Mouse (Mus musculus) gastrocnemius, postnatal 14 days (tissue): ENCODE results near the gene Dgkh. TPM values are rescaled to one million over a fixed set of nuclear protein-coding genes. Genes with fewer than 3 reads are reported as not detected.
"Not testable (repeated sequence)": the region's sequence is repeated elsewhere in the genome, so short reads cannot be mapped to it uniquely, and the experiment has no call there.

Experiments
- DNase-seq: peaks from one replicate; pipeline ENCODE4 v3.0.0; 2021; ENCODE audit warnings: mixed read lengths
- intact Hi-C: fragments of 180-260 bp; cut with DNase I; formaldehyde crosslinking; loops from one replicate; pipeline ENCODE4 v1.15.1; 2025; ENCODE audit warnings: low total_unique reads
- long read RNA-seq, 2 experiments: library from polyadenylated mRNA; stranded (forward); transcript quantifications; one replicate each; pipeline ENCODE4 v2.0.0; 2021
- total RNA-seq, 2 experiments: library from RNA; stranded (reverse); gene quantifications; 2 replicates each; pipeline ENCODE4 v1.2.3; 2021

Gene Dgkh
- total RNA-seq, result 1 to 10 TPM; 5.1 to 6.1 TPM
- long read RNA-seq, experiment 1, full-length matches to known transcripts, result 1 of 1 reads
- long read RNA-seq, experiment 1, partial matches to known transcripts, result 0 of 1 reads
- long read RNA-seq, experiment 1, other reads (novel, unspliced or antisense), result 0 of 1 reads
- long read RNA-seq, experiment 2, partial matches to known transcripts, result 2 of 3 reads
- long read RNA-seq, experiment 2, other reads (novel, unspliced or antisense), result 1 of 3 reads

DNA sequence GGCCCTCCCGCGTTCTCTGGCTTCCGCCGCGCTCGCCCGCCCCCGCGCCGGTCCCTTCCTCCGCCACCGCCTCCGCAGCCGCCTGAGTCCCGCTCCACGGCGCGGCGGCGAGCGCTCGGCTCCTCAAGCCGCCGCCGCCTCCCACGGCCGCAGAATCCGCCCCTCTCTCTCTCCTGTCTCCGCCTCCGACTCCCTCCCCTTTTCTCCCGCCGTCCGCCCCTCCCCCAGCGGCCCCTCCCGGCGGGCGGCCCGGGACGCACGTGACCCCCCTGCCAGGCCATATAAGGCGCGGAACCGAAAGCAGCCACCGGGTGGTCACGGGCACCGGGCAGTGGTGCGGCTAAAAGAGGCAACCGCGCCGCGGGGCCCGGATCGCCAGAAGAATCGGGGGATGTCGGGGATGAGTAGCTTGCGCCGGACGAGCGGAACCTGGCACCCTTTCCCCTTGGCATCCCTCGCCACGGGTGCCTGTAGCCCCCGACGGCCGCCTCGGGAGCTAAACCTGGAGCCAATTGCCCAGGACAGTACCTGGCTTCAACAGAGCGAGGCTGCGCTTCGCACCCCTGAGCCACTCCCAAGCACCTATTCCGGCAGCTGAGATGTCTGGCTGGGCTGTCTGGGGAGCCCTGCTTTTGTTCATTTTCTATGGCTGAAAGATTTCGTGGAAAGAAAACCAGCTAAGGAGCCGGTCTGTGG, at the start of gene Dgkh:
Gene Dgkh (minus strand): TSS at position 160 of the 696 bp plus-strand sequence.
- DNase-seq, result peak; percentile 92
- intact Hi-C loops, result no loop called here

DNA sequence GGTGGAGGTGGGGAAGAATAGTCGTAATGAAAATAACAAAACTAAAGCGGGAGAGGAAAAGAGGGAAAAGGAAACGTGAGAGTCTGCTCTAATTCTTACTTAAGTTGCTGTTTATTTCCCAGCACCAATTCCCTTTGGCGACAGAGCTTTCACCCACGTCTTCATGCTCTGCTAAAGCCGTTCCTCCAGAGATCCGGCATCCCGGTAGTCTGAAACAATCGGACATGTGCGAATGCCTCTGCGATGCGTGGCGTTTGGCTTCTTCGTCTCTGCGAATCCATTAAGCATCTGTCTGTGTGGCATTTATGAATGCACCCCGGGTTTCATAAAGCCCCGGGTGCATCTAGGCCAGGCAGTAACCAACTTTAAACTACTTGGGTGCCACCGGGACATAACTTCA, 44.6 kb upstream of the Dgkh start:
- DNase-seq, result no peak

DNA sequence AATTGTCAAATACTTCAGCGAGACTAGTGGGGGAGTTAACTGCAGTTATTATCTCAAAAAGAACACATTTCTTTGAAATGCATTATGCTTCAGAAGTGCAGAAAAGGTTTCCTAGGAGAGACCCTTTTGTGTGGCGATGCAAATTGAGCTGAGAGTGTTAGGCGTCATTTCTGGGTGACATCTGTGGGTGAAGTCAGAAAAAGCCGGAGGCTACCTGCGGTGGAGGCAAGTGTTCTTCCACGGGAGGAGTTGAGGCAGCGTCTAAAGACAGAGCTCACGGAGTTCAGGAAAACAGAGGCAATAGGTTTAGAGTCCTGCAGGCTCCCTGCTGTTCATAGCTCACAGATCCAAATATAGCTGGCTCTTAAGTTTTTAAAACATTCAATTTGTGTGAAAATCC, 44.1 kb upstream of the Dgkh start:
- DNase-seq, result no peak
- intact Hi-C loops, result no loop called here

More for the DNA sequence above, 44.6 kb upstream of the Dgkh start:
- intact Hi-C loops, result no loop called here

DNA sequence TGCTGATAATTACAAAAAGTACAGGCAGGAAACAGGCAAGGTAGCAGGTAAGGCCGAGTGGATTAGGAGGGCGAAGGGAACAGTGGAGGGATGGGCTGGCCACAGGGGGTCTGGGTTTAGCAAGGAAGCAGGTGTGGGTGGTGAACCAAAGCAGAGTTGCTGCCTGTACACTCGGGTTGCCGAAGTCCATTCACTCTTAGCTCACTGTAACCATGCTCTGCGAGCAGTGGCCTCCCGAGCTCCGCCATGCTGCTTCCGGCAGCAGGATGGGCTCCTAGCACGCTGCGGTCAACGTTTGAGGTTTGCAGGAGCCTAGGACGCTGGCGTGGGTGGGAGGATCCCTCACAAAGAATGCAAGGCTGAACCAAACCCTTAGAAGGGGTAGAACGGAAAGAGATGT, 43.1 kb upstream of the Dgkh start:
- DNase-seq, result no peak
- intact Hi-C loops, result no loop called here

DNA sequence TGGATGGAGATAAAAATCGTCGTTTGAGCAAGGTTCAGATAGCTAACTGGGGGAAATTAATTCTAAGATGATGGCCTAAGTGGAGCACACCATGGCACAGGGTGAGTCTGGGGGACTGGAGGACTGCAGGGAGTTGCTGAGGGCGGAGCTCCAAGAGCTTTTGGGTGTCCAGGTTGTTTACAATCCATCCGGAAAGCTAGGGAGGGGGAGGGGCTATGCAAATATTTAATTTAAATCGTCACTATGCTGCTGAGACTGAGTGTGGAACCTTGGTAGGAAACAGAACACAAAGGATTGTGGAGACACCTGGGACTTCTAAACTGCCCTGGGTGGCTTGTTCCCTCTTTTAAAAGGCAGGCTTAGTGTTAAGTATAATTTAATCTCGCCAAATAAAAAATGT, 42.6 kb upstream of the Dgkh start:
- intact Hi-C loops, result no loop called here

DNA sequence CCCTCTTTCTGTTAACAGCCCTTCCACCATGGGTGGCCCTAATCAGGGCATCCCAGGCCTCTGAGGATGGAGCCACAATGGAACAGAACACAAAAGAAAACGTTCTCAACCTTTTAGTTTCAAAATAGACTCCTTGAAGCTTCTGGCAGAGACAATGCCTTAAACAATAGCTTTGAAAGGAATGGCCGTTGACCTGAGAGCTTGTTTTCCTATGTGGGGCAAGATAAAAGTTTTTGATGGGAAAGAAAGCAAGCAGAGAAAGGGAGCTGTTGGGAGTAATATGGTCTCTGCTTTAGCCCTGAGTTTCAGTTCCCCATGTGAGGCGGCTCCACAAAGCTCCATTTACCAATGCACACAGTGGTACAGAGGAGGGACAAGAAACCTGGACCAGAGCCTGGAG, 37.9 kb upstream of the Dgkh start:
- DNase-seq, result no peak
- intact Hi-C loops, result no loop called here

More for the DNA sequence above, 42.6 kb upstream of the Dgkh start:
- no peak for DNase-seq

DNA sequence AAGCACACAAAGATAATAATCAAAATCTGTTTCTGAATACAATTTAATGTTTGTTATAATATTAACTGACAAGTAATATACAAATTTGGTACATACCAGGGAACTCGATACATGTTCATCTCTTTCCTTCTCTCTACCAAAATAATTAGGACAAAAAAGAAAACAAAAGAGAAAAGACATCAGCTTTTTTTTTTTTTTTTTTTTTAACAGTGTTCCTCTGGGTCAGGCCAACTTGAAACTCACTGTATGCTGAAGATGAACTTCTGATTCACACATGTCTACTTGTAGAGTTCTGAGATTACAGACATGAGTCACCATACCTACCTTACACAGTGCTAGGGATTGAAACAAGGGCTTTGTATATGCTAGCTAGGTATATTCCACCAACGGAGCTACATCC, 28.5 kb upstream of the Dgkh start:
- intact Hi-C loops, result no loop called here
- DNase-seq, result no peak

DNA sequence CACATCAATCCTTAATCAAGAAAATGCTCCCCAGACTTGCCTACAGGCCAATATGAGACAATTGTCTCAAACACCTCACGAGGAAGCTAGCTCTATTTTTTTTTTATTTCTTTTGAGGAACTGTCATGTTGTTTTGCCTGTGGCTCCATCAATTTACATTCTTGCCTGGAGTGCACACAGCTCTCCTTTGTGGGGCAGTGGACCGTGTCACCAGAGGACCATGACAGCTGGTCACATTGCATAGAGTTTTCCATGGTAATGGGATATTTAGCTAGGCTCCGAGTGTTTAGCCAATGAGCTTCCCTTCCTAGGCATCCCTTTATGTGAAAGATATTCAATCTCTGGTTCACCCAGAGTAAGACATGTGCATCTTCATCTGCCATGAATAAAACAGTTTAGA, 26.9 kb upstream of the Dgkh start:
- intact Hi-C loops, result no loop called here
- DNase-seq, result no peak

DNA sequence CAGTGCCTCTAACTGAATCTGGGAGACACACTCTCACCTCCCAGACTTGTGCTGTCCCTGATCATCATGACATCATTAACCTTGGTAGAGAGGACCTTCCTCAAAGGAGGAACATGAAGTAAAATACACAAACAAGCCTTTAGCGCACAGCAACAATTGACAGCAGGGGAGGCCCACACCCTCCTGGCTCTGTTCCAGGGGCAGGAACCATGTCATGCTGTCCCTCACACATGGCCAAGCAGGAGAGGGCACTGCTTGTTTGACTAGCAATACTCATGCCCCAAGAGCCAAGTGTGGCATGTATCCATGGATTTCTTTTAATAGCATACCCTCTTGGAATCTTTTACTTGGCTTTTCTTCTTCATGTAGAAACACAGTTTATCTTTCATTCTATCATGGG, 22.7 kb upstream of the Dgkh start:
- DNase-seq, result no peak
- intact Hi-C loops, result no loop called here

DNA sequence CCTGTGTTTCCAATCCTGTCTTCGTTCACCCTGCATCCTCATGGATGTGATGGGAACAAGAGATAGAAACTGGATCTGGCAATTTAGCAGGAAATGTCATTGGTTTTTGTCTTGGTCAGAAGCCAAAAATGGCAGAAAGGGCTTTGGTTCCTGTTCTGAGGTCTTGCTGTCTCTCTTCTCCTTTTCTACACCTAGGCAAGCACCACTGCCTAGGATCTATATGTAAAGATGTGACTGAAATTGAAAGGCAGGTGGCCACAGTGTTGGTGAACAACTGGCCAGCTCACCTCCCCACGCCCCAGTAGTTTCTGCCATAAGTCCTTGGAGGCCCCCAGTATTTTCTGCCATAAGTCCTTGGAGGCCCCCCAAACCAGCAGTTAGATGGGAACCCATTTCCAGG, 16.1 kb upstream of the Dgkh start:
- no peak for DNase-seq
- intact Hi-C loops, result loop anchor here (10.0 kb wide), 1 partner anchor 86 kb away; no protein-coding TSS in a partner anchor

DNA sequence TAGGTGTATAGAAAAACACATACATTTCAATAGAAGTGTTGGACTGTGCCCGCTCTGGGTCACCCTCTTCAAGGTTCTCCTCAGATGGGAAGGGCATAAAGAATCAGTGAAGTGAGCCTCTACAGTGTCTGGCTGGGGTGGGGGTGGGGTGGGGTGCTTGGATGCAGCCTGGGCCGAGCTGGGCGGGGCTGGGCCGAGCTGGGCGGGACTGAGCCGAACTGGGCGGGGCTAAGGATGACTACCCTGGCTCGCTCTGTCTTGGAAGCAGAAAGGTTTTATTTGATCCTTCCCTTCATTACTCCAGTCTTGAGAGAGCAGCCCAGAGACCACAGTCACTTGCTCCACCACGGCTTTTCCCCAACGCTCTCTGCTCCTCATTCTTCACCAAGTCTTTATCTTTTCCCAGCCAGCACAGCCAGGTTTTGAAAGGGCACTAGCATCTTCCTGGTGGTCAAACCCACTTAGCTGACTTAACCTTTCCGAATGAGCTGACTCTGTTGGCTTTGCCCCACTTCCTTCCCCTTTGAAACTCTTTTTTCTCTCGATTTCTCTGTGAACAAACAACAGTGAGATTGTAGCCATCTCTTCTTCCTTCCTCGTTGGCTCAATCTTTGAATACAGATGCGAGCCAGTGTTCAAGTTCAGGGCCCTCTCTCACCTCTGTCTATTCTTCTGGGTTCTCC, 15.5 kb upstream of the Dgkh start:
- intact Hi-C loops, result loop anchor here (10.0 kb wide), 1 partner anchor 87 kb away; no protein-coding TSS in a partner anchor
- no peak for DNase-seq

DNA sequence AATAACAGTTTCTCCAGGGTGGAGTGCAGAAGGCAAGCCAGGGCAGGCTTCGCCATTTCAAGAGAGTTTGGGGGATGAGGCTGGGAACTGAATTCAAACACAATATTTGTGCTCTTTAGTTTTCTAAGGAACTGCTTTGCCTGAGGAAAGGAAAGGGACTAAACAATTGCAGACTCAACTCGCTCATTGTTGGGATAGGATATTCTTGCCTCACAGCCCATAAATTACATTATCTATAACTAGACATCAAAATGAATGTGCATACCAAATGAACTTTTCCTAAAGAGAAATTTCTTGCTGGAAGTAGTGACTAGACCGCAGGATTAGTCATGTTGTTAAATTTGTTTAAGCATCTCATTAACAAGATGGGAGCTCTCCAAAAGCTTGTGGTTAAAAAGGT, 14.9 kb upstream of the Dgkh start:
- DNase-seq, result no peak
- intact Hi-C loops, result loop anchor here (10.0 kb wide), 1 partner anchor 87 kb away; no protein-coding TSS in a partner anchor

DNA sequence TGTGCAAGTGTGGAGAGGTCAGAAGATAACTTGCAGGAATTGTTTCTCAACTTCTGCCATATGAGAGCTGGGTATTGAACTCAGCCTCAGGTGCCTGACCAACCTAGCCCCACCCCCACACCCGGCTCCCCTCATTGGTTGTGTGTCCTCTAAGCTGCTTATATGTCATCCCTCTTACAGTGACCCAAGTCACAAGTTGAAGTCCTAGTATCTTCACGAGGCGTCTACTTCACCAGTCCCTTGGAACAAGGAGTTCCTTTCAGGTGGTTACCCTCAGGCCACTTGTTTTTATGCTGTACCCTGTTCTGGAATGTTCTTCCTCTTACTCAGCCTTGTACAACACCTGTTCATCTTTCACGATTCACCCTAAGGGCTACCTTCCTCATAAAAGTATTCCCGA, 2.0 kb upstream of the Dgkh start:
- DNase-seq, result no peak
- intact Hi-C loops, result no loop called here

DNA sequence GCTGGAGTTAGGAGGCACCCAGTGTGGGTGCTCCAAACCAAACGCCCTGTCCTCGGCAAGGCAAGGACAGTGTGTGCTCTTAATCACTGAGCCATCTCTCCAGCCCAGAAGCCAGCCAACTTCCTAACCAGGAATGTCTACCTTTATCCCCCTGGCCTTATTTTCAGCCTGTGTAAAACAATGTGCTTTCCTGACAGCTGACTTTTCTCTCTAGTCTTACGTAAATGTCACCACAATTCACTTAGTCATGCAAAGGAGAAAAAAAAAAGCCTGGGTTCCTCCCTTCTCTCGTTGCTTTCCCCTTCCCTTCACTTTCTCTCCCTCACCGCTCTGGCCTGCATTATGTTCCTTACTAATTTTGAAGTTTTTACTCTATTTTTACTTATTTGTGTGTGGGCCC, 1.6 kb upstream of the Dgkh start:
- intact Hi-C loops, DNase-seq: not testable (repeated sequence)

DNA sequence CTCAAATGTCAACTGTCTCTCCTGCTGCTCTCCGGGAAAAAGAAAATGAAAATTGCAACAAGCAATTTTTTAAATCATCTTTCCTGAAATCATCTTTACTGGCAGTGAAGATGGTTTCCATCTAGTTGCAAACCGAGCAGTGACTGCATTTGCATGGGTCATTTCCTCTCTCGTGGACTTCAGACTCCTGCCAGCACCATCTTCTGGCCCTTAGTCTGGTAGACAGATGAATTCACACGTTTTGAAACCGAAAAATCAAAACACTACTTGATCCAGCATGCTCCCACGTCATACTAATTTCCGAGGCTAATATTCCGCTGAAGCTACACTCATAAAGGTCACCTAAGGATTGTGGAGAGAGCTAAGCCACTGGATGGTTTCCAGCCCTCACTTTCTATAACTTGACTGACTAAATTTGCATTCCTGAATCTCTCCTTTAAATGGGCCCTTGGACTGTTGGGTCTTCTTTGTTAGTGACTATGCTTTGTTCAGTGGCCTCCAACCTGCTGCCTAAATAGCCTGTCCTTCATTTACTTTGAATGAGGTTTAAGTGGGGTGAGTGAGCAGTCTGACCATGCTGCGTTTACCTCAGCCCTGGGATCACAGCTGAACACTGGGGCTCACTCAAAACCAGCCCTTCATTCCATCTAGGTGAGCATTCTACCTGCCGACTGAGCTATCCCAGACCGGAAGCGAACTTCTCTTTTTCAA, 945 bp upstream of the Dgkh start:
- intact Hi-C loops, result no loop called here
- no peak for DNase-seq

DNA sequence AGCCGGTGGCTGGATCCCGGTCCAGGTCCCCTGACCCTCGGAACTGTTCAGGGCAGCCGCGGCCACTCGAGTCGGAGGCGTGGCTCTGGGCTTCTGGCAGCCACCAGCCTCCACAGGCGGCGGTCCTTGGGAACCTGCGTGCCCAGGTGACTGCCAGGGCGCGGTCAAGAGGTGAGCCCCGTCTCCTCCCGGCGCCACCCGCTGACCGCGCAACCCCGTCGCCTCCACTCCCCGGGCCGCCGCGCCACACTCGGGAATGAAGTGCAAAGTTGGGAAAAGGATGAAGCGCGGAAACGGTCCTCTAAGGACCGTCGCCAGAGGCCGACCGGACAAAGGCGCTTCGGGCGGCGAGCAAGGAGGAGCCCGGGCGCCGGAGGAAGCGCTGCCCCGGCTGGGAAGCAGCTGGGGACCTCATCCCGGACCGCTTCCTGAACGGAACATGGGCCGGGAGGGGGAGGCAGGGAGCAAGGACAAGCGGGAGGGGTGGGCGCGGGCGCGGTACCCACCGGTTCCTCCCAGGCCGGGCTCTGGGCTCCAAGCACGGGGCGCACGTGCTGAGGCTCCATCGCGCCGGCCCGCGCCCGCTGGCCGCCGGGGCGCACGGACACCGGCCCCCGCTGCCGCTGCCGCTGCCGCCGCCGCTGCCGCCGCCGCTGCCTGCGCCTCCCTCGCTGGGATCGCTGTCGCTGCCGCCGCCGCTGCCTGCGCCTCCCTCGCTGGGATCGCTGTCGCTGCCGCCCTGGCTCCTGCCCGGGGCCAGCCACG, 542 bp downstream of the Dgkh start:
- intact Hi-C loops, result no loop called here
- peak; percentile 59 for DNase-seq

DNA sequence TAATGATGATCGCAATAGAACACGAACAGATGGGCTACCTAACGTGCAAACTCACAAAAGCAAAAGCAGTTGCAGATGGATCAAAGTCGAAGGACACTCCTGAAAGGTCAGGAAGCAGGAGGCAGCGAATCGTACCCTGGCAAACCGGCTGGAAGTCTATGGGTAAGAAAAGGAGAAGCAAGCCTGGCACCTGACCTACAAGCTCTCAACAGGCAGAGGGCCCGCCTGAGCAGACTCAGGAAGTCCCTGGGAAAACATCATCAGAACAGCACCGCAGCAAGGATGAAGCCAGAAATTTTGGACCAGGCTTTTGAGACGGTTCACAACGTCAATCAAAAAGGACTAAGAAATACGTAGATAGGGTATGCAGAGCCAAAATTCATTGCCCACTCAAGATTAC, 1.3 kb downstream of the Dgkh start:
- intact Hi-C loops, result no loop called here
- no peak for DNase-seq

DNA sequence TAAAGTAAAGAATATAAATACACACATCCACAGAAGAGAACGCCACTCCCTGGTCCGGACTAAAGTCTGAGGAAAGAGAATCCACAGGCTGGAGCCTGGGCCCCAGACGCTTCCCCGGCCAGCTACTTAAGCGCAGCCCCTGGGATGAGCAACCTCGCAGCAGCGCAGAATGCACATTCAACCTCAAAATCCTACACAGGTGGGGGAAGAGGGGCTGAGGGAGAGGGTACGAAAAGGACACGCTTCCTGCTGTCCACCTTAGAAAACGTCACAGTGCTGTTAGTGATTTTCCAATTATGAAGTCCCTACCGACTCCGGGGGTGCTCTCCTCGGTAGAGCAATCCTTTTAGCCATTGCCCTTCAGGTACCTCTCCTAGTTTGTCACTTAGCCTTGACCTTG, 6.6 kb downstream of the Dgkh start:
- intact Hi-C loops, result loop anchor here (10.0 kb wide), 1 partner anchor 51 kb away; no protein-coding TSS in a partner anchor
- no peak for DNase-seq

DNA sequence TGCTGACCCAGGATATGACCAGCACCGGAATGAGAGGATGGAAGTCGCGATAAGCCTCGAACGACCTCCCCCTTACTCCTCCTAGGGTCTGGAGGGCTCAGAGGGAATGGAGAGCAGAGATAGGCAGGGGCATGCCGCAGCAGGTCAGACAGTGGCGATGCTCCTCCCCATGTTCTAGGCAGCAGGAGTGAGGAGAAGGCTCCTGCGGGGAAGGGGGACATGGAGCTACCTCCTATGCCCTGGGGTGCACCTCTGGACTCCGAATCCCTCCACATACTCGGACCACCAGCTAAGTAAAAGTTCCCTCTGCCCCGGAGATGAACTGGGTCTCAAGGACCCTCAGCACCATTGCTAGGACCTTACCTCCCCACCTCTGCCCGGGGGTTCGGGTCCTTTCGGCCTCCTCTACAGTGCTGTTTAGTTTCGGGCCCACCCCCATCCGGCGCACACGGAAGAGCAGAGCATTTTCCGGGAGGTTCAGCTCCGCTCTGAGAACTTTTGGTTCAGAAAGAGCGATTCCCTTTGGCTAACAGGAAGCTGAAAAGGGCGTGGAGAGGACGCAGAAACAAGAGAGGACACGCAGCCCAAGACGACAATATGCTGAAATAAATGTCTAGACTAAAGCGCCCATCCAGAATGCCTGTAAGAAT, 7.1 kb downstream of the Dgkh start:
- DNase-seq, result peak; percentile 9
- intact Hi-C loops, result loop anchor here (10.0 kb wide), 1 partner anchor 51 kb away; no protein-coding TSS in a partner anchor
